Mouse (Mus musculus) layer of hippocampus, postnatal 25 days (tissue): ENCODE data around the gene Olfr165. TPM values are rescaled to one million over a fixed set of nuclear protein-coding genes. Genes with fewer than 3 reads are reported as not detected.
"Not testable (repeated sequence)": the region's sequence is repeated elsewhere in the genome, so short reads cannot be mapped to it uniquely, and the experiment has no call there.

Experiments used
- DNase-seq, 2 experiments: peaks; one replicate each; pipeline ENCODE4 v3.0.0; 2022; ENCODE audit warnings: mixed read lengths in 2 of 2, low spot score in 1 of 2; ENCODE audit errors: extremely low spot score in 1 of 2
- total RNA-seq, 2 experiments: library from RNA; stranded (reverse); gene quantifications; 2 replicates each; pipeline ENCODE4 v1.2.3; 2021

Olfr165 gene
- not detected for total RNA-seq

DNA sequence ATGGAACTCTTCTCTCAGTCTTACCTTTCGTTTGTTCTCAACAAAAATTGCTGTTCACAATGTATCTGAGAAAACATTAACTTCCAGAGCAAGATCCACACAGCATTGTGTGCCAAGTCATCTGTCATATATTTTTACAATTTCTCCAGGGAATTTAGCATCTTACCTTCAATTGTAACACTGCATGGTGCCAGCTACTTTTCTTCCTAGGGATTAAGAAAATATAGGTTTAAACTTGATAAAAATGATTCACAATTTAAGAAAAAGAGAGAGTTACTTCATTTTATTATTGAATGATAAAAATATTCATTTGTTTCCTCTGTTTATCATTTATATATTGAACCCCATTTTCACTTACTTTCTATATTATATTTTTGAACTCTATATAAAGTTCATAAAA is at the start of gene Olfr165:
Olfr165 (minus strand) TSS at position 101 of the 400 bp plus-strand sequence.
- DNase-seq, result no peak

DNA sequence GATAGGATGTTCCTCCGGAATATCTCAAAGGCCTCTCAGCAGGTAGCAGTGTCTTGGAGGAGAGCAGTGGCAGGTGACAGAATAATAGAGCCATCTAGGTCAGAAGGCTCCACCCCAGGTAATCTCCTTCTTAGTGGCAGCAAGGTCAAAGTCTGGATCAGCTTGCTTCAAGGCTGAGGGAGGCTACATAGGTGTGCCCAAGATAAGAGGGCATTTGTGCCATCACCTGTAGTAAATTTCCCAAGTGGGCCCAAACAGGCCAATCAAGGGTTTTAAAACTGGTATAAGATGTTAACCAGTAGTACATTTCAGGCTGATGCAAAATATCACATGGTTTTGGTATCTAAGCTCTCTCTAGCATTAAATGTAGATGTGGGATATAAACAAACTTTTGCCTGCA is 41.4 kb upstream of the Olfr165 start:
- DNase-seq, result no peak

GRCm38 (mm10) chr16:19458741-19459140 is 35.8 kb upstream of the Olfr165 start:
- not testable (repeated sequence) for DNase-seq

- DNase-seq, result no peak
These were observed 35.0 kb downstream of the Olfr165 start for GRCm38 (mm10) chr16:19387984-19388383.

Other genes with a start within 250 kb of the Olfr165 start
- gene Olfr164, start 109.1 kb downstream of the Olfr165 start, total RNA-seq, result not detected
- not detected for gene Olfr166, start 60.6 kb upstream of the Olfr165 start, total RNA-seq
- not detected for gene Olfr167, start 99.1 kb upstream of the Olfr165 start, total RNA-seq
- not detected for gene Olfr168, start 112.4 kb upstream of the Olfr165 start, total RNA-seq
- gene Olfr169, start 148.7 kb upstream of the Olfr165 start, total RNA-seq, result not detected
- not detected for gene Olfr170, start 188.7 kb upstream of the Olfr165 start, total RNA-seq
- not detected for gene Olfr171, start 206.8 kb upstream of the Olfr165 start, total RNA-seq